Mouse (Mus musculus): Measurements from ENCODE around the gene Rps4x.

DNA sequence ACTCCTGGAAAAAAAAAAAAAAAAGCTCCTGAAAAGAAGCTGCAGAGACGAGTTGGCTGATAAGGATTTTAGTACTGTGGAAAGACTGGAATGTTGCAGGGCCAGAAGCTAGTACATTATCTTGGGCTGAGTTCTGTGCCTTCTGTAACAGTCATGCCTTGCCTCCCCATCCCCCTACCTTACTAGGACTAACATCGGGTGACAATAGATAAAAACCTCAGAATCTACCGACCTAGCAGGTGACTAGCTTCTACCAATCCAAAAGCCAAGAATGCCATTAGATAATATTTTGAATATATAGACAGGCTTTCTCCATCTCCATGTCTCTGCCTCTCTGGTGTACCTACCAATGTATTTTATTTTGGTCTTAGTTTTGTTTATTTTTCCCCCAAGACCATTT, 18.3 kb downstream of the Rps4x start:
- TF ChIP-seq CTCF (IDR thresholded peaks at IDR 0.05) (no peak), POLR2A (IDR thresholded peaks at IDR 0.05; ENCODE audit: insufficient read depth, low read depth, low read length) (no peak)
